Mouse (Mus musculus) heart, adult 2 months (tissue): ENCODE data around the gene Necab2.

ENCODE experiments used
- CTCF ChIP-seq: fragments of 200-600 bp; IDR thresholded peaks from 2 replicates; pipeline ENCODE4 v1.8.1; 2022; ENCODE audit warnings: antibody characterized with exemption, mild to moderate bottlenecking, moderate library complexity
- EP300 ChIP-seq: fragments of 200-500 bp; IDR thresholded peaks from 2 replicates; pipeline ENCODE4 v1.6.1; 2011; ENCODE audit warnings: low read depth, low read length, control low read depth; ENCODE audit not compliant: insufficient read depth

DNA sequence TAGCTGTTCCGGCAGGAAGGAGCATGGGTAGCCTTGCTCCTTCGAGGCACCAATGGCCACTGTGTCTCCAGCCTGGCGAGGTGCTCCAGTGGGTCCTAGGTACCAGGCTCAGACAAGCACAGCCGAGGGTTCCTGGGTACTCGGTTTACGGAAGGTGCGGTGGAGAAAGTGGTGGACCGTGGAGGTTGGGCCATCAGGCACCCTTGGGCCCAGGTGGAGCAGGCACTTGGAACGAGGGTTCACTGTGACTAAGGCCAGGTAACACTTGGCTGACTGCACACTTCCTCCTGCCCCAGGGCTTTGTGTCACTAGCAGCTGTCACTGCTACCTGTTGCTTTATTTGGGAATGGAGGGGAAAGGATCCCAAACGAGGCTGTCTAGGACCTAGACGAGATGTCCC is 9.0 kb upstream of the Necab2 start:
- TF ChIP-seq CTCF (no peak), EP300 (no peak)
